Mouse (Mus musculus) limb, embryonic 14.5 days (tissue): Measurements from ENCODE around the gene Gstp2. TPM values are rescaled to one million over a fixed set of nuclear protein-coding genes. Genes with fewer than 3 reads are reported as not detected.

Source experiments
- ATAC-seq: fragments of 200-750 bp; cut with Nextera tagmentation; 2 replicates; pipeline ENCODE4 v1.8.0; 2017; ENCODE audit warnings: low read depth, moderate number of reproducible peaks, moderate TSS enrichment; ENCODE audit not compliant: low FRiP score
- DNase-seq: peaks from one replicate; pipeline ENCODE4 v3.0.0-alpha.2; 2015; ENCODE audit warnings: low spot score
- H3K27ac ChIP-seq: fragments of 300-500 bp; sonication (generic); replicated peaks from 2 replicates; pipeline ENCODE4 v1.5.1; 2014; ENCODE audit warnings: low read depth, mild to moderate bottlenecking, low read length, moderate library complexity, mixed read lengths
- H3K27me3 ChIP-seq: fragments of 300-500 bp; sonication (generic); 2 replicates; pipeline ENCODE4 v1.6.1; 2014; ENCODE audit warnings: low read length, mixed read lengths; ENCODE audit not compliant: control insufficient read depth, insufficient read depth
- H3K36me3 ChIP-seq: fragments of 300-500 bp; sonication (generic); 2 replicates; pipeline ENCODE4 v1.6.1; 2014; ENCODE audit warnings: mild to moderate bottlenecking, low read length, moderate library complexity, mixed read lengths; ENCODE audit not compliant: control insufficient read depth, insufficient read depth
- H3K4me1 ChIP-seq: fragments of 300-500 bp; sonication (generic); 2 replicates; pipeline ENCODE4 v1.6.1; 2014; ENCODE audit warnings: antibody characterized with exemption, low read length, mixed read lengths; ENCODE audit not compliant: control insufficient read depth, insufficient read depth
- H3K4me2 ChIP-seq: fragments of 300-500 bp; sonication (generic); replicated peaks from 2 replicates; pipeline ENCODE4 v1.6.1; 2014; ENCODE audit warnings: low read depth, mild to moderate bottlenecking, low read length, moderate library complexity; ENCODE audit not compliant: severe bottlenecking
- H3K4me3 ChIP-seq: fragments of 300-500 bp; sonication (generic); replicated peaks from 2 replicates; pipeline ENCODE4 v1.5.1; 2014; ENCODE audit warnings: low read length
- H3K9ac ChIP-seq: fragments of 300-500 bp; sonication (generic); 2 replicates; pipeline ENCODE4 v1.6.1; 2014; ENCODE audit warnings: mild to moderate bottlenecking, low read depth, low read length, moderate library complexity; ENCODE audit not compliant: severe bottlenecking
- H3K9me3 ChIP-seq: fragments of 300-500 bp; sonication (generic); 2 replicates; pipeline ENCODE4 v1.6.1; 2016; ENCODE audit warnings: low read length; ENCODE audit not compliant: control insufficient read depth
- POLR2A ChIP-seq: fragments of 200-500 bp; IDR thresholded peaks from 2 replicates; pipeline ENCODE4 v1.8.0; 2012; ENCODE audit warnings: inconsistent platforms, mild to moderate bottlenecking, moderate library complexity, borderline replicate concordance; ENCODE audit not compliant: insufficient read depth, insufficient read length; ENCODE audit errors: extremely low read depth
- WGBS: fragments of 180-500 bp; shearing (Covaris S2); extraction: QIAGEN DNeasy Blood & Tissue Kit; methylation state at CpG from one replicate; pipeline ENCODE4 v1.1.7; 2014; 5-methylcytosine and 5-hydroxymethylcytosine counted together
- polyA plus RNA-seq, 2 experiments: library from polyadenylated mRNA; depleted of rRNA in 1 of 2; stranded (reverse) in 1 of 2; unstranded in 1 of 2; fragments of >200 nt; fragmentation: Nextera tagmentation in 1 of 2; extraction: Ambion mirVana in 1 of 2; gene quantifications; 2 replicates each; pipeline versions ENCODE4 v1.2.1 to v1.2.3; 2012 to 2014

The Gstp2 gene
- polyA plus RNA-seq, 2 experiments: 1.7 to 10.8 TPM

- Histone ChIP-seq H3K4me1 (no peaks in the 10 kb centered on the region), H3K9ac (no peak overlapping the region), H3K4me3 (no peak overlapping the region), H3K9me3 (no peaks in the 10 kb centered on the region), H3K36me3 (no peaks in the 10 kb centered on the region), H3K27me3 (no peaks in the 10 kb centered on the region), H3K4me2 (no peak overlapping the region), H3K27ac (no peak overlapping the region)
- ATAC-seq (no peak), DNase-seq (no peak)
- WGBS: 88% methylated on average over 1 of the region's 1 CpGs
- no peak for TF ChIP-seq POLR2A
Measured at GRCm38 (mm10) chr19:4084984-4085383, 39.2 kb upstream of the Gstp2 start.

- H3K9me3 ChIP-seq: no peaks in the 10 kb centered on the region
- DNase-seq: no peak
- H3K4me1 ChIP-seq: no peaks in the 10 kb centered on the region
- no peak for TF ChIP-seq POLR2A
- H3K27ac ChIP-seq: no peak overlapping the region
- no peak overlapping the region for H3K9ac ChIP-seq
- 42% methylated on average over 8 of the region's 8 CpGs for WGBS
- no peak overlapping the region for H3K4me2 ChIP-seq
- no peaks in the 10 kb centered on the region for H3K36me3 ChIP-seq
- ATAC-seq: no peak
- H3K27me3 ChIP-seq: no peaks in the 10 kb centered on the region
- H3K4me3 ChIP-seq: no peak overlapping the region
Measured at GRCm38 (mm10) chr19:4083826-4084225, 38.0 kb upstream of the Gstp2 start.

- H3K9me3 ChIP-seq: no peaks in the 10 kb centered on the region
- H3K27ac ChIP-seq: no peak overlapping the region
- no peak for TF ChIP-seq POLR2A
- no peak overlapping the region for H3K4me3 ChIP-seq
- no peak for ATAC-seq
- 81% methylated on average over 7 of the region's 7 CpGs for WGBS
- no peaks in the 10 kb centered on the region for H3K36me3 ChIP-seq
- no peaks in the 10 kb centered on the region for H3K4me1 ChIP-seq
- no peak for DNase-seq
- H3K4me2 ChIP-seq: no peak overlapping the region
- no peak overlapping the region for H3K9ac ChIP-seq
- no peaks in the 10 kb centered on the region for H3K27me3 ChIP-seq
Measured at GRCm38 (mm10) chr19:4083316-4083715, 37.5 kb upstream of the Gstp2 start.

- H3K4me3 ChIP-seq: no peak overlapping the region
- no peak overlapping the region for H3K4me2 ChIP-seq
- no peak for TF ChIP-seq POLR2A
- H3K27me3 ChIP-seq: no peaks in the 10 kb centered on the region
- H3K27ac ChIP-seq: no peak overlapping the region
- ATAC-seq (no peak), DNase-seq (no peak)
- no peaks in the 10 kb centered on the region for H3K4me1 ChIP-seq
- WGBS: 75% methylated on average over 11 of the region's 11 CpGs
- H3K9me3 ChIP-seq: no peaks in the 10 kb centered on the region
- no peak overlapping the region for H3K9ac ChIP-seq
- H3K36me3 ChIP-seq: no peaks in the 10 kb centered on the region
Measured at GRCm38 (mm10) chr19:4082219-4082965, 36.6 kb upstream of the Gstp2 start.

- H3K27me3 ChIP-seq: no peaks in the 10 kb centered on the region
- no peak for ATAC-seq
Measured at GRCm38 (mm10) chr19:4081394-4081793, 35.6 kb upstream of the Gstp2 start, which contains the start of gene Cabp2. Gene Cabp2 (plus strand): TSS chr19:4081578.

More at GRCm38 (mm10) chr19:4081394-4081793, 35.6 kb upstream of the Gstp2 start, which contains the start of gene Cabp2:
- H3K9me3 ChIP-seq: no peaks in the 10 kb centered on the region
- no peaks in the 10 kb centered on the region for H3K4me1 ChIP-seq
- no peak within 1 kb of the TSS for H3K4me3 ChIP-seq
- DNase-seq: no peak
- 68% methylated on average over 3 of the region's 3 CpGs for WGBS
- no peaks in the 10 kb centered on the region for H3K36me3 ChIP-seq
- H3K9ac ChIP-seq: no peak within 1 kb of the TSS
- TF ChIP-seq POLR2A: no peak
- no peak within 1 kb of the TSS for H3K27ac ChIP-seq
- no peak within 1 kb of the TSS for H3K4me2 ChIP-seq
